Mouse (Mus musculus) spleen, adult 2 months (tissue): Measurements from ENCODE around the gene Ldb1. TPM values are rescaled to one million over a fixed set of nuclear protein-coding genes. Genes with fewer than 3 reads are reported as not detected.

Experiments
- DNase-seq, 2 experiments: peaks; one replicate each; pipeline versions ENCODE4 v3.0.0 to v3.0.0-alpha.2; 2012 to 2021; ENCODE audit warnings: low spot score in 2 of 2, low read depth in 1 of 2
- H3K27ac ChIP-seq: fragments of 200-500 bp; 2 replicates; pipeline ENCODE4 v1.5.1; 2012; ENCODE audit warnings: low read length, inconsistent platforms; ENCODE audit not compliant: insufficient read depth
- H3K27me3 ChIP-seq: fragments of 200-500 bp; 2 replicates; pipeline ENCODE4 v1.6.1; 2012; ENCODE audit warnings: mild to moderate bottlenecking, moderate library complexity, low read length, inconsistent platforms; ENCODE audit not compliant: control insufficient read depth, insufficient read depth
- H3K36me3 ChIP-seq: fragments of 200-500 bp; 2 replicates; pipeline ENCODE4 v1.6.1; 2012; ENCODE audit warnings: mild to moderate bottlenecking, low read length, inconsistent platforms; ENCODE audit not compliant: control insufficient read depth, insufficient read depth
- H3K4me1 ChIP-seq: fragments of 200-500 bp; 2 replicates; pipeline ENCODE4 v1.6.1; 2011; ENCODE audit warnings: inconsistent platforms; ENCODE audit not compliant: control insufficient read depth, insufficient read depth, insufficient read length
- H3K4me3 ChIP-seq: fragments of 200-500 bp; 2 replicates; pipeline ENCODE4 v1.5.1; 2011; ENCODE audit warnings: mild to moderate bottlenecking, inconsistent platforms; ENCODE audit not compliant: insufficient read depth, insufficient read length; ENCODE audit errors: extremely low read depth
- CTCF ChIP-seq: fragments of 200-500 bp; IDR thresholded peaks from 2 replicates; pipeline ENCODE4 v1.5.1; 2011; ENCODE audit warnings: mild to moderate bottlenecking, inconsistent platforms; ENCODE audit not compliant: insufficient read depth, insufficient read length, insufficient replicate concordance; ENCODE audit errors: extremely low read depth
- POLR2A ChIP-seq: fragments of 200-500 bp; IDR thresholded peaks from 2 replicates; pipeline ENCODE4 v1.6.1; 2011; ENCODE audit warnings: low read depth, low read length, inconsistent platforms
- WGBS: fragments of 180-500 bp; shearing (Covaris S2); methylation state at CpG from one replicate; pipeline ENCODE4 v1.1.7; 2018; 5-methylcytosine and 5-hydroxymethylcytosine counted together
- polyA plus RNA-seq: library from polyadenylated mRNA; depleted of rRNA; stranded (reverse); fragments of >200 nt; gene quantifications from 2 replicates; pipeline ENCODE4 v1.2.3, GENCODE M21; 2012

The Ldb1 gene
- polyA plus RNA-seq, 1 experiment = 224 TPM

- H3K4me3 ChIP-seq = peak overlapping the region; percentile 84
- DNase-seq = peak; percentile 90 to 91
- H3K4me1 ChIP-seq = peaks cover 4% of the 10 kb centered on the region; the same call in 1 of the 2 replicates
- under 1% methylated on average over 52 of the region's 52 CpGs for WGBS
- H3K27ac ChIP-seq = peak overlapping the region; percentile 89
- H3K27me3 ChIP-seq = no peaks in the 10 kb centered on the region
- TF ChIP-seq POLR2A (peak; percentile 30; the same call in 1 of the 2 replicates), CTCF (no peak)
- H3K36me3 ChIP-seq = no peaks in the 10 kb centered on the region
Observed at GRCm38 (mm10) chr19:46056388-46056946, 11.5 kb upstream of the Ldb1 start.

GRCm38 (mm10) chr19:46055752-46056387 lies 10.9 kb upstream of the Ldb1 start:
- no peaks in the 10 kb centered on the region for H3K27me3 ChIP-seq
- 0 out of 2 replicates have a peak overlapping the region, but pooled peaks have one; percentile 18 for H3K27ac ChIP-seq
- H3K36me3 ChIP-seq = no peaks in the 10 kb centered on the region
- WGBS = 7% methylated on average over 11 of the region's 11 CpGs
- H3K4me3 ChIP-seq = peak overlapping the region; percentile 49
- no peak for TF ChIP-seq CTCF
- peaks cover 4% of the 10 kb centered on the region; the same call in 1 of the 2 replicates for H3K4me1 ChIP-seq
- peak in 1 of 2 experiments; percentile 55 for DNase-seq

- no peak for TF ChIP-seq CTCF
- no peak for TF ChIP-seq POLR2A
- no peaks in the 10 kb centered on the region for H3K36me3 ChIP-seq
- WGBS = 6% methylated on average over 2 of the region's 2 CpGs
Observed at GRCm38 (mm10) chr19:46050462-46050861, 5.4 kb upstream of the Ldb1 start.

GRCm38 (mm10) chr19:46049129-46049528 lies 4.1 kb upstream of the Ldb1 start:
- WGBS = 91% methylated on average over 4 of the region's 4 CpGs
- Histone ChIP-seq H3K27me3 (no peaks in the 10 kb centered on the region), H3K36me3 (no peaks in the 10 kb centered on the region), H3K27ac (no peak overlapping the region; the same call in 1 of the 2 replicates), H3K4me3 (no peak overlapping the region), H3K4me1 (peaks cover 6% of the 10 kb centered on the region)
- DNase-seq = no peak
- no peak for TF ChIP-seq CTCF
- TF ChIP-seq POLR2A = no peak

More at GRCm38 (mm10) chr19:46050462-46050861, 5.4 kb upstream of the Ldb1 start:
- Histone ChIP-seq H3K27me3 (no peaks in the 10 kb centered on the region), H3K27ac (peak overlapping the region; percentile 49), H3K4me1 (peaks cover 6% of the 10 kb centered on the region), H3K4me3 (no peak overlapping the region)
- peak in 1 of 2 experiments; percentile 52 for DNase-seq

GRCm38 (mm10) chr19:46047426-46047825 lies 2.4 kb upstream of the Ldb1 start:
- WGBS = 83% methylated on average over 2 of the region's 2 CpGs
- Histone ChIP-seq H3K36me3 (no peaks in the 10 kb centered on the region), H3K4me1 (peaks cover 20% of the 10 kb centered on the region), H3K4me3 (no peak overlapping the region), H3K27ac (no peak overlapping the region), H3K27me3 (no peaks in the 10 kb centered on the region)
- DNase-seq = no peak
- TF ChIP-seq POLR2A (no peak), CTCF (no peak)

- TF ChIP-seq POLR2A (no peak), CTCF (no peak)
- 45% methylated on average over 10 of the region's 10 CpGs for WGBS
- DNase-seq = no peak
- Histone ChIP-seq H3K36me3 (no peaks in the 10 kb centered on the region), H3K27ac (no peak overlapping the region), H3K4me3 (no peak overlapping the region), H3K27me3 (no peaks in the 10 kb centered on the region), H3K4me1 (peaks cover 26% of the 10 kb centered on the region)
Observed at GRCm38 (mm10) chr19:46046621-46047025, 1.6 kb upstream of the Ldb1 start.

- peak overlapping the region; percentile 81 for H3K4me3 ChIP-seq
- TF ChIP-seq CTCF = no peak
- TF ChIP-seq POLR2A = no peak
- H3K27ac ChIP-seq = peak overlapping the region; percentile 94
- no peaks in the 10 kb centered on the region for H3K27me3 ChIP-seq
- H3K36me3 ChIP-seq = no peaks in the 10 kb centered on the region
- WGBS = 3% methylated on average over 7 of the region's 7 CpGs
- DNase-seq = no peak
- peaks cover 34% of the 10 kb centered on the region for H3K4me1 ChIP-seq
Observed at GRCm38 (mm10) chr19:46045696-46046311, 790 bp upstream of the Ldb1 start.
